In genomic region chr12:33497319-33497892, GRCm38 (mm10) we compare ENCODE assay signal across 9 mouse cellular contexts.
DNase-seq lines count a peak whose midpoint lies in the region; ATAC-seq and TF ChIP-seq lines count a peak whose summit lies in the region.
"Had no signal": no experiment of that assay in that cellular context is flagged by ENCODE, and none has a peak within 500 bp of the region (broad histone marks: within the 10 kb centered on the region; RNA-seq: fewer than 3 reads in every experiment).

No protein-coding gene starts in this region.

- H3K9me3 ChIP-seq in intestine, postnatal 0 days (ENCODE audit: control insufficient read depth): no peaks in the 10 kb centered on the region
- H3K9me3 ChIP-seq in intestine, embryonic 15.5 days: no peaks in the 10 kb centered on the region
- H3K9me3 ChIP-seq in MEL (replicated peaks; ENCODE audit: insufficient read depth, low read length): no peaks in the 10 kb centered on the region

- H3K4me2 ChIP-seq in intestine, postnatal 0 days (replicated peaks; ENCODE audit: low read depth): 0 out of 2 replicates have a peak overlapping the region, but pooled peaks have one; percentile 17
- no peak overlapping the region for H3K4me2 ChIP-seq in intestine, embryonic 15.5 days (replicated peaks)

- no peak overlapping the region for H3K4me3 ChIP-seq in intestine, postnatal 0 days (ENCODE audit: low read depth, low read length)
- no peak overlapping the region for H3K4me3 ChIP-seq in intestine, embryonic 15.5 days (replicated peaks)
- H3K4me3 ChIP-seq in MEL (ENCODE audit: control insufficient read depth in 1 of 2, insufficient read depth in 1 of 2, low read depth in 2 of 2, low read length in 2 of 2): peak overlapping the region in 1 of 2 experiments; percentile 9; a peak in 2 of 4 replicates
- peak overlapping the region; percentile 27; the same call in 1 of the 2 replicates for H3K4me3 ChIP-seq in left cerebral cortex, adult 2 months

- ATAC-seq in intestine, postnatal 0 days: no peak
- no peak for ATAC-seq in intestine, embryonic 15.5 days

- H3K79me2 ChIP-seq in MEL (ENCODE audit: control insufficient read depth, insufficient read depth, low read length, poor library complexity): no peaks in the 10 kb centered on the region

- no peaks in the 10 kb centered on the region for H3K27me3 ChIP-seq in intestine, postnatal 0 days (replicated peaks; ENCODE audit: control insufficient read depth, insufficient read depth, low read length)
- no peaks in the 10 kb centered on the region for H3K27me3 ChIP-seq in intestine, embryonic 15.5 days (replicated peaks)
- no peaks in the 10 kb centered on the region for H3K27me3 ChIP-seq in MEL (ENCODE audit: control insufficient read depth in 1 of 2, insufficient read depth in 2 of 2, low read length in 2 of 2)

- no peak for TF ChIP-seq POLR2A in MEL (IDR thresholded peaks at IDR 0.05; ENCODE audit: control insufficient read depth in 1 of 2, insufficient read depth in 1 of 2, low read depth in 1 of 2, low read length in 2 of 2, poor library complexity in 1 of 2)

- H3K4me1 ChIP-seq in intestine, postnatal 0 days (replicated peaks; ENCODE audit: control insufficient read depth, insufficient read depth, low read length): no peaks in the 10 kb centered on the region
- no peaks in the 10 kb centered on the region for H3K4me1 ChIP-seq in intestine, embryonic 15.5 days (replicated peaks)
- no peaks in the 10 kb centered on the region for H3K4me1 ChIP-seq in MEL (ENCODE audit: control insufficient read depth in 1 of 2, insufficient read depth in 2 of 2, low read length in 2 of 2)

- WGBS in intestine, postnatal 0 days: 55% methylated on average over 11 of the region's 11 CpGs
- WGBS in intestine, embryonic 15.5 days: 46% methylated on average over 11 of the region's 11 CpGs

- no peak overlapping the region for H3K9ac ChIP-seq in intestine, postnatal 0 days (ENCODE audit: low read depth, low read length)
- no peak overlapping the region for H3K9ac ChIP-seq in intestine, embryonic 15.5 days
- H3K9ac ChIP-seq in MEL (ENCODE audit: control insufficient read depth, low read depth, low read length, poor library complexity, severe bottlenecking): no peak overlapping the region

- peak; percentile 30 for TF ChIP-seq RAD21 in MEL (IDR thresholded peaks at IDR 0.05; ENCODE audit: low read depth, low read length)

- no peaks in the 10 kb centered on the region for H3K36me3 ChIP-seq in intestine, postnatal 0 days (ENCODE audit: control insufficient read depth, insufficient read depth)
- H3K36me3 ChIP-seq in intestine, embryonic 15.5 days: no peaks in the 10 kb centered on the region
- H3K36me3 ChIP-seq in MEL (ENCODE audit: control insufficient read depth in 1 of 2, insufficient read depth in 2 of 2, low read length in 2 of 2): no peaks in the 10 kb centered on the region

- intact Hi-C loops in left cerebral cortex, adult 2 months (cut with DNase I): no loop called here

- DNase-seq in MEL (ENCODE audit: low read depth, low spot score): peak; percentile 58
- peak; percentile 7 for DNase-seq in Muller cell, postnatal 12 days (ENCODE audit: inconsistent ontology term)
- peak; percentile 9 to 15 for DNase-seq in left cerebral cortex, adult 2 months (ENCODE audit: extremely low spot score in 1 of 2, low spot score in 2 of 2)
- DNase-seq in urinary bladder, postnatal 4 days (ENCODE audit: low spot score in 2 of 2): no peak
- DNase-seq in thymus, postnatal 0 days (ENCODE audit: low spot score): no peak
- DNase-seq: cerebellum, postnatal 36 days had no signal

- peak; percentile 11; the same call in 1 of the 2 replicates for TF ChIP-seq CTCF in intestine, postnatal 0 days (IDR thresholded peaks at IDR 0.05; ENCODE audit: low read depth)
- peak in 1 of 3 experiments; percentile 25; a peak in 2 of 6 replicates for TF ChIP-seq CTCF in MEL (IDR thresholded peaks at IDR 0.05 in 2 of 3, conservative IDR thresholded peaks at IDR 0.05 in 1 of 3; ENCODE audit: control insufficient read depth in 1 of 3, insufficient read depth in 1 of 3, low read depth in 2 of 3, low read length in 3 of 3, poor library complexity in 1 of 3, severe bottlenecking in 1 of 3)
- peak; percentile 31 for TF ChIP-seq CTCF in left cerebral cortex, adult 2 months (IDR thresholded peaks at IDR 0.05)

- no peak overlapping the region for H3K27ac ChIP-seq in intestine, postnatal 0 days (ENCODE audit: low read depth, low read length)
- no peak overlapping the region for H3K27ac ChIP-seq in intestine, embryonic 15.5 days
- H3K27ac ChIP-seq in MEL (ENCODE audit: control insufficient read depth, low read depth, low read length): no peak overlapping the region
- H3K27ac ChIP-seq in left cerebral cortex, adult 2 months: no peak overlapping the region
- H3K27ac ChIP-seq: macrophage had no signal

- TF ChIP-seq EP300 in MEL (IDR thresholded peaks at IDR 0.05; ENCODE audit: low read depth in 1 of 2, low read length in 2 of 2): 0 out of 4 replicates have a peak, but pooled peaks of 1 of the 2 experiments have one; percentile 47

TF ChIP-seq in MEL, 35 proteins besides CTCF, POLR2A, EP300 and RAD21:
- no peak for TF ChIP-seq ZC3H11A (IDR thresholded peaks at IDR 0.05; ENCODE audit: low read depth, low read length)
- TF ChIP-seq GATA1 (IDR thresholded peaks at IDR 0.05; ENCODE audit: low read depth, low read length): no peak
- TF ChIP-seq HCFC1 (IDR thresholded peaks at IDR 0.05; ENCODE audit: low read depth, low read length): no peak
- TF ChIP-seq MEF2A (IDR thresholded peaks at IDR 0.05; ENCODE audit: extremely low read depth, insufficient replicate concordance, low read depth, low read length, poor library complexity, severe bottlenecking): no peak
- TF ChIP-seq SMC3 (IDR thresholded peaks at IDR 0.05; ENCODE audit: low read depth, low read length): peak; percentile 25; the same call in 1 of the 2 replicates
- no peak for TF ChIP-seq E2F4 (IDR thresholded peaks at IDR 0.05; ENCODE audit: borderline replicate concordance, low read depth, low read length)
- peak; percentile 47; the same call in 1 of the 2 replicates for TF ChIP-seq ETS1 (IDR thresholded peaks at IDR 0.05; ENCODE audit: low read depth, low read length)
- 0 out of 2 replicates have a peak, but pooled peaks have one; percentile 13 for TF ChIP-seq TCF12 (IDR thresholded peaks at IDR 0.05; ENCODE audit: low read depth, low read length)
- TF ChIP-seq MXI1 (IDR thresholded peaks at IDR 0.05; ENCODE audit: low read depth, low read length): peak; percentile 37; the same call in 1 of the 2 replicates
- TF ChIP-seq TBP (IDR thresholded peaks at IDR 0.05; ENCODE audit: low read depth, low read length): no peak
- no peak for TF ChIP-seq POLR2AphosphoS2 (IDR thresholded peaks at IDR 0.05; ENCODE audit: low read length)
- no peak for TF ChIP-seq JUND (IDR thresholded peaks at IDR 0.05; ENCODE audit: low read depth, low read length)
- no peak for TF ChIP-seq UBTF (IDR thresholded peaks at IDR 0.05; ENCODE audit: borderline replicate concordance, insufficient read depth, low read depth, low read length)
- TF ChIP-seq RCOR1 (IDR thresholded peaks at IDR 0.05; ENCODE audit: low read depth, low read length): no peak
- no peak for TF ChIP-seq POLR2AphosphoS5 (IDR thresholded peaks at IDR 0.05; ENCODE audit: borderline replicate concordance, low read depth, low read length)
- peak; percentile 59 for TF ChIP-seq MAX (IDR thresholded peaks at IDR 0.05; ENCODE audit: low read length)
- no peak for TF ChIP-seq NELFE (IDR thresholded peaks at IDR 0.05; ENCODE audit: low read depth, low read length)
- no peak for TF ChIP-seq NRF1 (IDR thresholded peaks at IDR 0.05; ENCODE audit: insufficient read depth, low read depth, low read length, poor library complexity, severe bottlenecking)
- TF ChIP-seq CHD2 (IDR thresholded peaks at IDR 0.05; ENCODE audit: low read length): no peak
- no peak for TF ChIP-seq KAT2A (conservative IDR thresholded peaks at IDR 0.05; ENCODE audit: low read depth, low read length)
- no peak for TF ChIP-seq ZKSCAN1 (IDR thresholded peaks at IDR 0.05; ENCODE audit: low read depth, low read length)
- TF ChIP-seq GABPA (IDR thresholded peaks at IDR 0.05; ENCODE audit: low read depth, low read length): no peak
- no peak for TF ChIP-seq MYC (IDR thresholded peaks at IDR 0.05; ENCODE audit: low read depth, low read length)
- no peak for TF ChIP-seq TAL1 (IDR thresholded peaks at IDR 0.05; ENCODE audit: low read length)
- no peak for TF ChIP-seq ZMIZ1 (IDR thresholded peaks at IDR 0.05; ENCODE audit: low read depth, low read length)
- TF ChIP-seq USF1 (IDR thresholded peaks at IDR 0.05; ENCODE audit: low read depth, low read length): no peak
- TF ChIP-seq USF2 (IDR thresholded peaks at IDR 0.05; ENCODE audit: borderline replicate concordance in 1 of 2, insufficient read depth in 1 of 2, low read depth in 1 of 2, low read length in 2 of 2): no peak
- no peak for TF ChIP-seq MAFK (IDR thresholded peaks at IDR 0.05; ENCODE audit: borderline replicate concordance, low read depth, low read length)
- no peak for TF ChIP-seq MAZ (IDR thresholded peaks at IDR 0.05; ENCODE audit: low read depth, low read length)
- TF ChIP-seq MYB (IDR thresholded peaks at IDR 0.05; ENCODE audit: low read depth, low read length): no peak
- TF ChIP-seq SIN3A (IDR thresholded peaks at IDR 0.05; ENCODE audit: low read length): no peak
- no peak for TF ChIP-seq ELF1 (IDR thresholded peaks at IDR 0.05; ENCODE audit: low read depth, low read length)

Comparison
In these comparisons a context has a peak if more than half of its experiments do, and no peak if none do; other contexts are left out.
1. DNase-seq: peak in MEL (single experiment), Muller cell, postnatal 12 days (single experiment) and left cerebral cortex, adult 2 months (2 of 2); none in urinary bladder, postnatal 4 days (0 of 2) and thymus, postnatal 0 days (single experiment).